In genomic region chr4:66232350-66232749, GRCm38 (mm10) we compare ENCODE assay signal across 12 mouse cellular contexts.
DNase-seq lines count a peak whose midpoint lies in the region; ATAC-seq lines count a peak whose summit lies in the region.
"Had no signal": no experiment of that assay in that cellular context is flagged by ENCODE, and none has a peak within 500 bp of the region (broad histone marks: within the 10 kb centered on the region; RNA-seq: fewer than 3 reads in every experiment).

No protein-coding gene starts in this region.

- no peak overlapping the region for H3K4me2 ChIP-seq in hindbrain, embryonic 11.5 days (replicated peaks; ENCODE audit: low read depth, low read length)
- no peak overlapping the region for H3K4me2 ChIP-seq in midbrain, embryonic 12.5 days (replicated peaks)

- peak; percentile 83 for ATAC-seq in hindbrain, embryonic 11.5 days (ENCODE audit: low FRiP score)
- ATAC-seq in midbrain, embryonic 12.5 days (ENCODE audit: low FRiP score, low read depth), result peak; percentile 70

- no peaks in the 10 kb centered on the region for H3K36me3 ChIP-seq in hindbrain, embryonic 11.5 days (ENCODE audit: control insufficient read depth, insufficient read depth, low read length)
- H3K36me3 ChIP-seq in midbrain, embryonic 12.5 days, result no peaks in the 10 kb centered on the region

- no peaks in the 10 kb centered on the region for H3K9me3 ChIP-seq in hindbrain, embryonic 11.5 days (ENCODE audit: control insufficient read depth, low read length)
- no peaks in the 10 kb centered on the region for H3K9me3 ChIP-seq in midbrain, embryonic 12.5 days

- no peaks in the 10 kb centered on the region for H3K4me1 ChIP-seq in hindbrain, embryonic 11.5 days (replicated peaks; ENCODE audit: control insufficient read depth, insufficient read depth, low read length)
- 0 out of 2 replicates have a peak, but pooled peaks cover 4% of the 10 kb centered on the region for H3K4me1 ChIP-seq in midbrain, embryonic 12.5 days

- no peaks in the 10 kb centered on the region for H3K27me3 ChIP-seq in hindbrain, embryonic 11.5 days (ENCODE audit: control insufficient read depth, insufficient read depth, low read length)
- H3K27me3 ChIP-seq in midbrain, embryonic 12.5 days, result no peaks in the 10 kb centered on the region

- 44% methylated on average over 2 of the region's 2 CpGs for WGBS in hindbrain, embryonic 11.5 days
- 60% methylated on average over 2 of the region's 2 CpGs for WGBS in midbrain, embryonic 12.5 days

- no peak overlapping the region for H3K4me3 ChIP-seq in hindbrain, embryonic 11.5 days (ENCODE audit: low read depth, low read length)
- no peak overlapping the region for H3K4me3 ChIP-seq in midbrain, embryonic 12.5 days
- H3K4me3 ChIP-seq: heart, adult 2 months had no signal

- DNase-seq in brain, adult 2 months (ENCODE audit: low read depth, low spot score), result peak; percentile 42
- DNase-seq in embryo, embryonic 11.5 days (ENCODE audit: low read depth, low spot score), result peak; percentile 20
- DNase-seq in hindbrain, embryonic 11.5 days (ENCODE audit: low spot score), result peak; percentile 31
- DNase-seq in thymus, postnatal 36 days, result no peak
- DNase-seq in cerebellum, adult 9-11 months, result no peak
- no peak for DNase-seq in layer of hippocampus, postnatal 25 days (ENCODE audit: extremely low spot score in 1 of 2, low spot score in 1 of 2)
- DNase-seq: adrenal gland, postnatal 36 days; cerebellum, postnatal 10 days; heart, adult 2 months; kidney, postnatal 25 days; thymus, postnatal 25 days had no signal

- no peak overlapping the region for H3K9ac ChIP-seq in hindbrain, embryonic 11.5 days (ENCODE audit: low read depth, low read length)
- no peak overlapping the region for H3K9ac ChIP-seq in midbrain, embryonic 12.5 days (replicated peaks)

- no peak overlapping the region for H3K27ac ChIP-seq in hindbrain, embryonic 11.5 days (ENCODE audit: low read depth, low read length)
- H3K27ac ChIP-seq in midbrain, embryonic 12.5 days (replicated peaks), result no peak overlapping the region
- H3K27ac ChIP-seq: heart, adult 2 months had no signal

Comparison
In these comparisons a context has a peak if more than half of its experiments do, and no peak if none do; other contexts are left out.
1. DNase-seq: peak in brain, adult 2 months (single experiment), embryo, embryonic 11.5 days (single experiment) and hindbrain, embryonic 11.5 days (single experiment); none in thymus, postnatal 36 days (0 of 2), cerebellum, adult 9-11 months (single experiment) and layer of hippocampus, postnatal 25 days (0 of 2).